Mouse (Mus musculus) central nervous system, embryonic 11.5 days (tissue): ENCODE results near the gene Rab5c. TPM values are rescaled to one million over a fixed set of nuclear protein-coding genes. Genes with fewer than 3 reads are reported as not detected.

Experiments used
- polyA plus RNA-seq: library from polyadenylated mRNA; depleted of rRNA; stranded (reverse); fragments of >200 nt; gene quantifications from 2 replicates; pipeline ENCODE4 v1.2.3, GENCODE M21; 2012; rRNA removed

Rab5c gene
- 91.1 and 137 TPM in 2 replicates for polyA plus RNA-seq

DNA sequence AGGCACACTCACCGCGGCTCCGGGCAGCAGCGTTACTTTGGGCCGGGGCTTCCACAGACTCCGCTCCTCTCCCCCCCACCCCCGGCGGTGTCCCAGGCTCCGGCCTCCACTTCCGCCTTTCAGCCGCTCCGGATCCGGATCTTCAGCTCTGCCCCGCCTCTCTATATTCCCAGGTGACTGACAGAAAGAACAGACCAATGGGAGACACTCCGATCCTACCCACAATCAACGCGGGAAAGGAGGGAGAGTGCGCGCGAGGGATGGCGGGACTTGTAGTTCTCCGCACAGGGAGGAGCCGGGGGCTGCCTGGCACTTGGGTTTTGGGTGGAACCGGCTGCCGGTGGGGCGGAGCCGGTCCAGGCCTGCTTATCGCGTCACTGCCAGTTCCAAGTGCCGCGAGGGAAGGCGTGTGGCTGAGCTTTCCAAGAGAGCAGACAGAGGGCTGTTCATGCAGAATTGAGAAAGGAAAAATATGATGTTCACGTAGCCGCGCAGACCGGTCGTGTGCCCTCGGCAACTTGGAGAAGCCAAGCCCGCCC, at the start of gene Rab5c:
Rab5c (minus strand) TSS at position 150 of the 539 bp plus-strand sequence.

GRCm38 (mm10) chr11:100770646-100771408, 32.8 kb upstream of the Rab5c start, which contains the start of gene Ghdc:
Gene Ghdc, minus strand, starts transcription at chr11:100770957.

DNA sequence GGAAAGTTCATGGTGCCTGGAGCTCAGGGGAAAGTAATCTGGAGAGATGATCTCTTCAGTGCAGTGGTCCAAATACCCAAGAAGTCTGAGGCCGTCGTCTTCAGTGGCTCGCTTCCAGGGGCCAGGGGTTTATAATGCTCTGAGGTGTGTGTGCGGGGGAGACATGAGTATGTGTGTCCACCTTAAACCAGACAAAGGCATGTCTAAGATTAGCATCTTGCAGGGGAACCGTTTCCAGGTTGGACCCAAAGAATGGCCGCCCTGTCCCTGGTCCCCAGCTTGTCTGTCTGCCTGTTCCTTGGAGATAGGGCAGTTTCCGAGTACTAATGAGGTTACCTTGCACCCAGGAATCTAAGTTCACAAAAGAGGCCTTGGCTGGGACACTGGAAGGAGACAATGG, 24.8 kb upstream of the Rab5c start, which contains the start of gene Hcrt:
Hcrt (minus strand) TSS at position 101 of the 400 bp plus-strand sequence.

DNA sequence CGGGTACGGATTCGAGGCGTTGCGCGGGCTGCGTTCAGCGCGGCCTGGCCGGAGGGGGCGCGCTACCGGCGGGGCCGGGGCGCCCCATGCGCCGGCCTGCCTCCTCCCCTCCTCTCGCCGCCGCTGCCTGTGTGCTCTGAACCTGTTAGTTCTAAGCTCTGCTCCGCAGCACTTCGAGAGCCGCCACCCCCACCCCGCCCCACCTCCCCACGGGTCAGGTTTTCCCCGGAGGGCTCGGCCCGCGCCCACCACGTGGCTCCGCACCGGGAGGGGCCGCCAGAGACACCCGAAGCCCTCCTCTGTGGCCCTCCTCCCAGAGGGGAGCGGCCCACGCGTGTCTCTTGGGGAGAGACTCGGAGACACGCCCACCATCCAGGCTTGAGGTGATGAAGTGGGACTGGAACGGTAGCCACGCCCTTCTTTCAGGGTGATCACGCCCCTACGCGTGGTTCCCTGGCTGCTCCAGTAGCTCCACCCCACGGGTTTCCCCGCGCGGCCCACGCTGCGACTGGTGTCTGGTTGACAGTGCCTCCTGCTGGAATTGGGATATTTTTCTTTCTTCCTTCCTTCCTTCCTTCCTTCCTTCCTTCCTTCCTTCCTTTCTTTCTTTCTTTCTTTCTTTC, 21.7 kb upstream of the Rab5c start, which contains the start of gene Kcnh4:
Kcnh4 (minus strand) TSS at position 332 of the 623 bp plus-strand sequence.

DNA sequence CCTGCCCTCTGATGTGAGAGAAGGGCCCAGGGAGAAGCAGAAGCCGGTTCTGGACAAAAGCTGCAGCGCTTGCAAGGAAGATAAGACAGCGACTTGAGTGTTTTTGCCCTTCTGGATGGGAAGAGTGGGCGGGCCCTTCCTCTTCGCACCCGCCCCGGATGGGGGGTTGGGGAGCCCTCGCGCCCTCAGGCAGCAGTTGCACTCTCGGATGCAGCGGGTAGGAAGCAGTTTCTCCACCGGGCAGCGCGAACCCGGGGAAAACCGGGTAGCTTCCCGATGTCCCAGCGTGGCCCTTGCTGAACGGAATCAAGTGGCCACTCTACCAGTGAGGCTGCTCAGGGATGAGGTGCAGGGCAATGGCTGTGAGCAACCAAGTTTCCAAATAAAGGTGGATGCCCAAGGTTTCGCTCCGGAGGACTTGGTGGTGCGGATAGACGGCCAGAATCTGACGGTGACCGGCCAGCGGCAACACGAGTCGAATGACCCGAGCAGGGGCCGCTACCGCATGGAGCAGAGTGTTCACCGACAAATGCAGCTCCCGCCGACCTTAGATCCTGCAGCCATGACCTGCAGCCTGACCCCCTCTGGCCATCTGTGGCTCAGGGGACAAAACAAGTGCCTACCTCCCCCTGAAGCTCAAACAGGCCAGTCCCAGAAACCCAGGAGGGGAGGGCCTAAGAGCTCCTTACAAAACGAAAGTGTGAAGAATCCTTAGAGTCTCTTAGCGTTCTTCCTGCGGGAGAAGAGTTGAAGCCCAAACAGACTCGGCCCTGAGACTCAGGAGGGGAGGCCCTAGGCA, 24.1 kb downstream of the Rab5c start, which contains the start of gene Hspb9:
Hspb9 (plus strand) TSS at position 116 of the 799 bp plus-strand sequence.

DNA sequence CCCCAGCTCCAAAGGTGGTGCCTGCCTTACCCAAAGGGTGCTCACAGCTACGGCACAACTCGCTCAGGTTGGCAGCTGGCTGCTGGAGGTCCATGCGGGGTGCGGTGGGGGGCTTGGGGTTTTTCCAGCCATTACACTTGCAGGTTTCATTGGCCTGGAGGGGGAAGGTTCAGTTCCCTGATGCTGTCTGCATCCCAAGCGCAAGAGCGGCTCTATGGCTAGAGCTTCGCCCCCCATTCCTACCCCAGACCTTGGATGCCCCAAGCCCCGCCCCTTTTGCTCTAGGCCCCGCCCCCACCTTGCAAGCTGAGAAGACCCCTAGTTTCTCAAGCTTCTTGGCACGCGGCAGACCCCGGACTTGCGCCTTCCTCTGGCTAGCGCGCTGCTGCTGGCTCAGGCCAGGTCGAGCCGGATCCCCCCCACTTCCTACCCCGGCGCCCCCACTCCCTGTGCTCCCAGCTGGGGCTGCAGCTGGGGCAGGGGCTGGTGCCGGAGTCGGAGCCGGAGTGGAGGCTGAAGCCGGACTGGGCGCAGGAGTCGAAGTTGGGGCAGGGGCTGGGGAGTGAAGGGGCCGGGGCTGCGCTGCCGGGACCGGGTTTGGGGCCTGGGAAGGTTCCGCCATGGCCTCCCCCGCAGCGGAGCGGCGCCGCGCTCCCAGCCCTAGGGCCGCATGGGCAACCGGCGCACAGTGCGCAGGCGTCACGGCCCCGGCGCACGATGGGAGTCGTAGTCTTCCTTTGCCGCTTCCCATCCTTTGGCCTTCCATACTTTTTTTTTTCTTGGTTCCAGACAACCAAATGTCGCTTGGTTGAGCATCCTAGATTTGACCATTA, 26.0 kb downstream of the Rab5c start, which contains the start of gene Kat2a:
Kat2a (minus strand) TSS at position 683 of the 833 bp plus-strand sequence.

GRCm38 (mm10) chr11:100703851-100704531, 34.0 kb downstream of the Rab5c start, which contains the start of gene Dhx58:
Gene Dhx58, minus strand, starts transcription at chr11:100704271.

GRCm38 (mm10) chr11:100692164-100692616, 45.8 kb downstream of the Rab5c start, which contains the start of gene Zfp385c:
Gene Zfp385c, minus strand, starts transcription at chr11:100692455.

Other genes with a start within 250 kb of the Rab5c start
- gene Acly, start 210.2 kb downstream of the Rab5c start, polyA plus RNA-seq = 174 and 188 TPM in 2 replicates
- gene Ttc25, start 192.6 kb downstream of the Rab5c start, polyA plus RNA-seq = 1.1 and 1.6 TPM in 2 replicates
- gene Cnp, start 163.3 kb downstream of the Rab5c start, polyA plus RNA-seq = 10.0 and 14.6 TPM in 2 replicates
- gene Nkiras2, start 119.0 kb downstream of the Rab5c start, polyA plus RNA-seq = 67.2 and 77.8 TPM in 2 replicates
- 267 and 311 TPM in 2 replicates for gene Dnajc7, start 118.0 kb downstream of the Rab5c start, polyA plus RNA-seq
- gene Zfp385c, start 45.8 kb downstream of the Rab5c start, polyA plus RNA-seq = 0.35 and 0.65 TPM in 2 replicates
- gene Dhx58, start 33.9 kb downstream of the Rab5c start, polyA plus RNA-seq = 3.2 and 3.3 TPM in 2 replicates
- 49.7 and 54.3 TPM in 2 replicates for gene Kat2a, start 25.8 kb downstream of the Rab5c start, polyA plus RNA-seq
- gene Hspb9, start 24.4 kb downstream of the Rab5c start, polyA plus RNA-seq = 0.21 TPM in 1 of 2 replicates, not detected in the other
- gene Kcnh4, start 21.7 kb upstream of the Rab5c start, polyA plus RNA-seq = 6.4 and 7.2 TPM in 2 replicates
- gene Hcrt, start 24.7 kb upstream of the Rab5c start, polyA plus RNA-seq = 0.28 TPM in 1 of 2 replicates, not detected in the other
- gene Ghdc, start 32.7 kb upstream of the Rab5c start, polyA plus RNA-seq = 5.8 and 6.6 TPM in 2 replicates
- gene Stat5b, start 112.5 kb upstream of the Rab5c start, polyA plus RNA-seq = 12.9 and 15.9 TPM in 2 replicates
- gene Stat5a, start 121.1 kb upstream of the Rab5c start, polyA plus RNA-seq = 2.1 and 3.3 TPM in 2 replicates
- gene Stat3, start 201.3 kb upstream of the Rab5c start, polyA plus RNA-seq = 20.9 and 23.6 TPM in 2 replicates
- 20.2 and 40.3 TPM in 2 replicates for gene Cavin1, start 232.7 kb upstream of the Rab5c start, polyA plus RNA-seq